Mouse (Mus musculus): Measurements from ENCODE around the gene Mitf.

DNA sequence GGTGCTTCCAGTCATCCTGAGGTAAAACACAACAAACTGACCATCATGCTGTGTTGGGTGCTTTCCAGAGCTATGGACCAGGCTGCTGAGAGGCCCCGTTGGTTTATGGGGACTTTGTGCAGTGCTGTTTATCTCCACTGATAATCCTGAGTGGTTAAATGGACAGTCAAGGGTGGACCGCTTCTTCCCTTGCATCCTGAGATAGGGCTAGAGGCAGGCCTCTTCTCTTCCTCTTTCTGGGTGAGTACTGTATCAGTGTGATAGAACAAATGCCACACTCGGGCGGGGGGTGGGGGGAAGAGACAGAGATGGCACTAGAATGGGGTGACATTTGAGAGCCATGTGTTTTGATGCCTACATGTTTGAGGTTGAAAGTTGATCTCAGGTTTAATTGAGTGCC lies 81.0 kb downstream of the Mitf start:
- TF ChIP-seq CTCF (IDR thresholded peaks at IDR 0.05) (no peak), EP300 (IDR thresholded peaks at IDR 0.05) (no peak)

Measured in lung, postnatal 0 days (tissue).